Mouse (Mus musculus) cerebellum, adult 18-20 months (tissue): ENCODE results near the gene Ckap2l.

Source experiments
- DNase-seq, 2 experiments: peaks; one replicate each; pipeline ENCODE4 v3.0.0; 2021

Ckap2l gene

GRCm38 (mm10) chr2:129233218-129233617 lies 63.8 kb downstream of the Ckap2l start:
- no peak for DNase-seq

DNA sequence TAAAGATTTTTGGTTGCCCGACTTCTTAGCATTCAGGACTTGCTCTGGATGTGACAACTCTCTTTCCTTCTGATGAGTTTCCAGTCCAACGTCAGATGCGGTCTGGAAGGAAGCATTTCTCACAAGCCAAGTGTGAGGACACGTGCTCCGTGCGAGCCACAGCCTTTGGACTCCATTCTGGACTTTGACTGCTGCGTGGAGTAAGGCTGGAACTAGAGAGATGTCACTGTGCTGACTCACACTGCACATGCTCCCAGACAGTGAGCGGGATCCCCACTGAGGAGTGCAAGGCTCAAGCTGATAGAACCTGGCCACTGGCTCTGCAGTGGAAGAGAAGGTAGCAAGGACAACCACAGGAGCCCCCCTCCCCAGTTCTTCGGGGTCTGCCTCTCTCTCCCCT lies 64.5 kb downstream of the Ckap2l start:
- no peak for DNase-seq

- no peak for DNase-seq
Measured at GRCm38 (mm10) chr2:129232023-129232422, 65.0 kb downstream of the Ckap2l start.

DNA sequence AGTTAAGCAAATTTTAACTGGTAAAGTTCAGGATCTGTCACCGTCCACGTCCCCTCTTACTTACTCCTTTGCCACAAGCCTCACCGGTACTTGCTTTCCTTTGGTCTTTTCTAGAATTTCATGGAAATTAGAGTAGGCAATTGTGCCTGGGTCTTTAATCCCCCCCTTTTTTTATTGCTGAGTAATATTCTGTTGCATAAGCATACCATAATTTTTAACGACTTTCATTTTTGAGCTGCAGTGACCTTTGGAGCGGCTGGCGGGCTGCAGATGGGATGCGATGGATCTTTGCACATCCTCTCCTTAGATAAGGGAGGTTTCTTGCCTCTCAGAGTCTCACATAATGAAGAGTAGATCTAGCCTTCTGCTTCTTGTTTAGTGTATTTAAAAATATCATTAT lies 67.7 kb downstream of the Ckap2l start:
- DNase-seq, result no peak

GRCm38 (mm10) chr2:129228571-129228970 lies 68.4 kb downstream of the Ckap2l start:
- no peak for DNase-seq

GRCm38 (mm10) chr2:129227709-129228108 lies 69.3 kb downstream of the Ckap2l start:
- DNase-seq, result no peak

DNA sequence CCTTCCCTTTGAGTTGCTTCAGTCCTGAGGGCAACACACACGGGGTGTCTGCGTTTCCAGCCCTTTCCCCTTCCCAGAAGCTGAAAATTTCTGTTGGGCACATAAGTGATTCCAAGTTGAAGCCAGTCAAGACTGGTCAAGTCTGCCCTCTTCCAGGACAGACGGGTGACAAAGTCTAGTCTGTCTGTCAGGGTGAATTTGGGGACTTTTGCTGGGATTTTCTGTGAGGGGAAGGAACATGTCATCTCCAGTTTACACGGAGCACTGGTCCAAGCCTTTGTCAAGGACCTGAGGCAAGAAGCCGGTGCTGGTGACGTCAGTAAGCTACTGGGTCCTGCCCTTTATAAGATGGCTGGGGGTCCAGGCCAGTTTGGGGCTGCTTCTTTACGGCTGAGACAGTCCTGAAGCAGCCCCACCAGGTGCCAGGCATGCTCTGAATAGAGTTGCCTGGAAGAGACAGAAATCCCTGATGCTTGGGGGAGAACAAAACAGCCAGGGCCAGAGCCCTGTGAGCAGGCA lies 69.9 kb downstream of the Ckap2l start:
- no peak for DNase-seq

GRCm38 (mm10) chr2:129226296-129226851 lies 70.6 kb downstream of the Ckap2l start:
- DNase-seq, result no peak

DNA sequence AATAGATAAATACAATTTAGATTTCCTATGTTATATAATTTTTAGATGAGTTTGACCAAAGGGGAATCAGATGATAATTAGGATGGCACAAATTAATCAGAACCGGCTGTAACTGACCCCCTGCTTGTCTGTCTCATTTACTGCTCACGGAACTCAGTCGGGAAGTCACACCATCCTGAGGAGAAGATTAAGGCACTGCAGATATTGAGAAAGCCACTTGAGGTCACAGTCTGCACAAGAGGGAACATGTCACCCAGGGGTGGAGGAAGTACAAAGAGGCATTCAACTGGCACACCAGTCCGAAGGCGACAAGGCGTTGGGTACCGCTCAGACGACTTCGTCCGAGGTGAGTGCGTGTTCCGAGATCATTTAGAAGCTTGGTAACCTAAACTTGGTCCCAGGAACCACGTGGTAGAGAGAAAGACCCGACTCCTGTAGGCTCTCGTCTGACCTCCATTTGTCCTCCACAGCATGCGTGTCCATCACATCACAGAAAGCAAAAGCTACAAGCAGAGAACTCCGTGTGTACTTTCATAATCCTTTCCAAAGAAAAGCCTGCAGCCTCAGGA lies 71.7 kb downstream of the Ckap2l start:
- DNase-seq, result no peak

DNA sequence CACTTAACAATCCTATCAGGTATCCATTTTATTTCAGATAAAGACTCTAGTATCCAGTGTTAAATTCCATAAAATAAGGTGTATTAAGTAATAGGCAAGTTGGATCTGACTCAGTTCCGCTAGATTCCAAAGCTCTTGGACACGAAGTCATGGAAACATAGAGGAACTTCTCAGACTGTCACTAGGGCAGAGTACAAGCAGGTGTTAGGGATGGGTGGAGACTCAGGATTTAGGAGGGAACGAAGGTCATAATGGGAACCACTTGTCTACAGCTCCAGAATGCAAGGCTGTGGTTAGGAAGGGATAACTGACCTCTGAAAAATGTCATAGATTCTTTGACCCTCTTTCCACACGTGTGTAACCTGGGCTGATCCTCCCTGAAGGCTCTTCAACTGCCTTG lies 72.8 kb downstream of the Ckap2l start:
- DNase-seq, result no peak

- DNase-seq, result no peak
Measured at GRCm38 (mm10) chr2:129221097-129221632, 75.8 kb downstream of the Ckap2l start.

DNA sequence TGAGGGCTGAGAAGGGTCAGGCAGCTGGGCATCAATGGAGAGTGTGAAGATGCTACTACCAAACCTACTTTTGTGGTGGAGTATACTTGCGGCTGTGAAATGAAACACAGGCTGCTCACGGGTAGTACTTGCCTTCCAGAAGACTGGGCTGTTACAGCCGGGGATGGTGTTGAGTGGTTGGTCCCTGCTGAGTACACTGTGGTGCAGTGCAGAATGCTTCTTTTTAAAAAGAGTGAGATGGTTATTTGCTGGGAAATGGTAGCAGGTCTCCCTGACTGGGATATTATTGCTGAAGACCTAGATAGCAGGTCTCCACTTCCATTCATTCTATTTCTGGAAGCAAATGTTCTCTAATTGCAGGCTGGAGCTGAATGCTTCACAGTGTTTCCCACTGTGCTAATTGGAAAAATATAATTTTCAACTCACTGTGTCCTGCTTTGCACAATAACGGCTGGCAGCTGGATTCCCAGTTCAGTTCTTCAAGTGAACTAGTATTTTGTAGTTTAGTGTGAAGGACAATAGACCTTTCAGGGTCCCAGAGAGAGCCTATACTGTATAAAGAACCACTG lies 78.4 kb downstream of the Ckap2l start:
- DNase-seq, result no peak
